Mouse (Mus musculus) stomach, postnatal 0 days (tissue): ENCODE measurements at regions not wholly inside any gene's neighbourhood (a gene's known extent, or its start where the extent isn't known, plus 50 kb on each side); places are given as distances from the start of the nearest gene placed in this dataset.

Source experiments
- CTCF ChIP-seq: IDR thresholded peaks from 2 replicates; pipeline ENCODE4 v1.5.1; 2016; ENCODE audit warnings: antibody characterized with exemption, low read depth, mild to moderate bottlenecking, moderate library complexity
- EP300 ChIP-seq: optimal IDR thresholded peaks from 2 replicates; pipeline ENCODE3; 2016; ENCODE audit warnings: antibody characterized with exemption

GRCm38 (mm10) chr7:115033987-115034386 is 290.5 kb downstream of the Insc start:
- no peak for TF ChIP-seq CTCF
- TF ChIP-seq EP300, result no peak
